Mouse (Mus musculus): Measurements from ENCODE around the gene Tprg. TPM values are rescaled to one million over a fixed set of nuclear protein-coding genes. Genes with fewer than 3 reads are reported as not detected.

Gene Tprg
- 0.17 TPM in 1 of 2 replicates, not detected in the other for polyA plus RNA-seq (2014; fragmentation: Nextera tagmentation; extraction: Ambion mirVana)

DNA sequence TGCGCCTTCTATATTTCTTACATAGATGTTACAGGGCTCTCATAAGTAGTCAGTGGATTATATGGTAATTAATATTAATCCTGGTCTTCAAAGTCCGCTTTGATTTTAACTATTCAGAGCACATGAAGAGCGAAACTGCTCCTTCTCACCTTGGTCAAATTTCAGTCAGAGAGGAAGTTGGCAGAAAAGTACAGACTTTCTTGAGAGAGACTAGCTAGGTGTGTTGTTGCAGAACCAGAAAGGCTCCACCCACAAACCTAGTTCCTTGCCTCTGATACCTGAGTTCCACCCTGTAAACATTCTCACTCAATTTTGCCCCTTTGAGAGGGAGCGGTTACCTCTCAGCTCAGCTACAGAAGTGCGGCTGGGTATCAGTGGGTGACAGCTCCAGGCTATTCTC is at the start of gene Tprg:
Gene Tprg (plus strand): TSS at position 301 of the 400 bp plus-strand sequence.
- ATAC-seq (replicated peaks; ENCODE audit: low FRiP score): no peak
- 88% methylated on average over 5 of the region's 5 CpGs for WGBS

DNA sequence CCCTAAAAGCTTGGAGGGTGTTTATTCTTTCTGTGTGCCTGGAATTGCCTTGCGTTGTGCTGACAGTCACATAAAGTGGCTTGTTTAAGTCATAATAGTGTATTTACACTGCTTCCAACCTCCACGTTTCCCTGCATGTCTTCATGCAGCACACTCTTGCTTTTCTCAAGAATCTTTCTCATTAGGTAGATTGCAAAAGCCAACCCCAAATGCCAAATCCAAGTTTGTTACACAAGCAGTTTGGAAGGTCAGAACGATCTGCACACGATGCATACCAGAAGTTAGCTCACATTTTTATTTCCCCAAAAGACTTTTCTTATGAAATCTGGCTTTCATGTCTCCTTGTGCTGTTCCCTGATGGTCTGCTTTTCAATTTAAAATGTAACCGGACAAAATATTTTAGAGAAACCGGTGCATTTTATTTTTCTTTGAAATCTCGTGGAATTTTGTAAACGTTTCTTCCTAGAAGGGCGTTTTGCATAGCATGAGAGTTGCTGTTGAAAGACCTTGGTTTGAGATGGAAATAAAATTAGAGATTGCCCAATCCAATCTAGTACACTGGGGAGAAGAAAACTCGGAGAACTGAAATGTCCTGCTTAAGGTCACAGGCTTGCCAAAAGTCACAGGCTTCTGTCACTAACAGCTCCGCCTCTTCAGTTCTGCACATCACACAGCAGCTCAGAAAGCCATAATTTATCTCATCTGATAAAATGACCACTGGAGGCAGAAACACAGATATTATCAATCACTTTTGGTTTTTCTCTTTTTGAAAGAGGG is 48.2 kb upstream of the Tprg start:
- Histone ChIP-seq H3K27me3 (ENCODE audit: control insufficient read depth, insufficient read depth, low read length) (no peaks in the 10 kb centered on the region), H3K4me3 (ENCODE audit: low read depth, low read length) (no peak overlapping the region), H3K9me3 (ENCODE audit: control insufficient read depth, low read length) (no peaks in the 10 kb centered on the region), H3K27ac (ENCODE audit: low read depth, low read length) (no peak overlapping the region), H3K4me2 (ENCODE audit: low read depth, low read length, severe bottlenecking) (no peak overlapping the region), H3K36me3 (ENCODE audit: control insufficient read depth, insufficient read depth, low read length) (no peaks in the 10 kb centered on the region), H3K4me1 (replicated peaks; ENCODE audit: control insufficient read depth, insufficient read depth, low read length) (no peaks in the 10 kb centered on the region), H3K9ac (ENCODE audit: low read length) (no peak overlapping the region)
- ATAC-seq (replicated peaks; ENCODE audit: low FRiP score) (no peak), DNase-seq (ENCODE audit: low spot score) (no peak)
- 88% methylated on average over 11 of the region's 11 CpGs for WGBS

More for the DNA sequence above, at the start of gene Tprg:
- Histone ChIP-seq H3K36me3 (ENCODE audit: control insufficient read depth, insufficient read depth, low read length) (no peaks in the 10 kb centered on the region), H3K4me2 (ENCODE audit: low read depth, low read length, severe bottlenecking) (no peak within 1 kb of the TSS), H3K9me3 (ENCODE audit: control insufficient read depth, low read length) (no peaks in the 10 kb centered on the region), H3K27ac (ENCODE audit: low read depth, low read length) (no peak within 1 kb of the TSS), H3K4me3 (ENCODE audit: low read depth, low read length) (no peak within 1 kb of the TSS), H3K27me3 (ENCODE audit: control insufficient read depth, insufficient read depth, low read length) (no peaks in the 10 kb centered on the region), H3K4me1 (replicated peaks; ENCODE audit: control insufficient read depth, insufficient read depth, low read length) (no peaks in the 10 kb centered on the region), H3K9ac (ENCODE audit: low read length) (no peak within 1 kb of the TSS)
- DNase-seq (ENCODE audit: low spot score): no peak

DNA sequence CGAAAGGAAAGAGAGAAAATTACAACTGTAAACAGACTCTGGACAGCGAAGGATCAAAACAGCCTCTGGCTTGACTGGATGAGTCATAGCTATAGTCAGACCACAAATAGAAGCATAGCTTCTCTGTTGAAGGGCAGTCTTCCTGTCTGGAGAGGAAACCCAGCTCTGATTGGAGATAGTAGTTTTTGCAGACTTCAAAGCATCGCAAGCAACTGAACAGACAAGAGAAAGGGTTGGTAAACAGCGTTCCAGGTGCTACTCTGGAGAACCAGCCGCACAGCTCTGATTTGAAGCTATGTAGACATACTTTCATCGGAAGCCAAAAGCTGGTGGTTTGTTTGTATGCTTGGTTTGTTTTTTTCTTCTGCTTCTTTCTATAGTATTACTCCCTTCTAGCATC is 37.7 kb upstream of the Tprg start:
- H3K36me3 ChIP-seq (ENCODE audit: control insufficient read depth, insufficient read depth, low read length): no peaks in the 10 kb centered on the region
- 91% methylated on average over 6 of the region's 6 CpGs for WGBS
- DNase-seq (ENCODE audit: low spot score) (no peak), ATAC-seq (replicated peaks; ENCODE audit: low FRiP score) (no peak)
- no peaks in the 10 kb centered on the region for H3K9me3 ChIP-seq (ENCODE audit: control insufficient read depth, low read length)
- H3K9ac ChIP-seq (ENCODE audit: low read length): no peak overlapping the region
- H3K4me3 ChIP-seq (ENCODE audit: low read depth, low read length): no peak overlapping the region
- no peak overlapping the region for H3K27ac ChIP-seq (ENCODE audit: low read depth, low read length)
- H3K4me1 ChIP-seq (replicated peaks; ENCODE audit: control insufficient read depth, insufficient read depth, low read length): no peaks in the 10 kb centered on the region
- no peaks in the 10 kb centered on the region for H3K27me3 ChIP-seq (ENCODE audit: control insufficient read depth, insufficient read depth, low read length)
- H3K4me2 ChIP-seq (ENCODE audit: low read depth, low read length, severe bottlenecking): no peak overlapping the region

DNA sequence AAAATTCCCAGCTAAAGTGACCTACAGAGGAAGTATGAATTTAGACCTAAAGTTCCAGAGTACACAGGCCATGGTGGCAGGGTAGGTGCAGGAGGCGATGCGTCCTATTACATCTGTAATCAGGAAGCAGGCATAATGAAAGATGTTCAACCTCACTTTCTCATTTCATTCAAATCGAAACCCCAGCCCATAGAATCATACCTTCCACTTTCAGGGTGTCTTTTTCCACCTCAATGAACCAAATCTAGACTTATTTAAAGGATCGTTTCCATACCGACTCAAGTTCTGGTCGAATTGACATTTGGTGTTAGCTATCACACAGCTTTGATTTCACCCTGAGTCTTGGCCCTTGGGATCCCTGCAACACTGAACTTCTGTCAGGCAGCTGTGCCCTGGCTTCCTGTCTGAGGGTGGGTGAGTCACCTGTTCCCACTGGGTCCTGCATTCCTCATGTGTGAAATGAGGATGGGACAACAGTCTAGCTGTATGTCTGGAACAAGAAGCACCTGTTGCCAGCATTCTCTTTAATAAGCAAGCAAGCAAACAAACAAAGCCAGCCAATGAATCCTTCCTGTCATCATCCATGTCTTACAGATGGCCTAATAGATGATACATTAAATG is 36.4 kb upstream of the Tprg start:
- no peaks in the 10 kb centered on the region for H3K9me3 ChIP-seq (ENCODE audit: control insufficient read depth, low read length)
- H3K4me2 ChIP-seq (ENCODE audit: low read depth, low read length, severe bottlenecking): no peak overlapping the region
- no peak overlapping the region for H3K4me3 ChIP-seq (ENCODE audit: low read depth, low read length)
- WGBS: 83% methylated on average over 6 of the region's 6 CpGs
- no peaks in the 10 kb centered on the region for H3K36me3 ChIP-seq (ENCODE audit: control insufficient read depth, insufficient read depth, low read length)
- H3K4me1 ChIP-seq (replicated peaks; ENCODE audit: control insufficient read depth, insufficient read depth, low read length): no peaks in the 10 kb centered on the region
- H3K9ac ChIP-seq (ENCODE audit: low read length): no peak overlapping the region
- DNase-seq (ENCODE audit: low spot score) (no peak), ATAC-seq (replicated peaks; ENCODE audit: low FRiP score) (no peak)
- H3K27ac ChIP-seq (ENCODE audit: low read depth, low read length): no peak overlapping the region
- H3K27me3 ChIP-seq (ENCODE audit: control insufficient read depth, insufficient read depth, low read length): no peaks in the 10 kb centered on the region

DNA sequence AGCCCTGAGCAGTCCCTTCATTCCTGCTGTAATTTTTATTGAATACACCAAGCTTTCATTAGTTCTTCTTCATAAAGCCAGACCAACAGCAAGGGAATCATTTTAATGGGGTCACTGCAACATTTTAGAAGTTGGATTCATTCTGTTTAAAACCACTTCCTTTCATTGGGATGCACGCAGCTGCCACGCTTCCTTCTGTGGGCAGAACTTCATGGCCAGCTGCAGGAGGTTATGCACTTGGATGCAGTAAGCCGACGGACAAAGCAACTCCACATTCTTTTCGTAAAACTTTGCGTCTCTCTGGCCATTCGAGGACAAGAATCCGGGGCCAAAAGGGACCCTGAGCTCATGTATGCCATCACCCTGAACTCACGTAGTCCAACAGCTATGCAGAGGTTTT is 35.5 kb upstream of the Tprg start:
- H3K9ac ChIP-seq (ENCODE audit: low read length): no peak overlapping the region
- no peak overlapping the region for H3K4me3 ChIP-seq (ENCODE audit: low read depth, low read length)
- H3K27ac ChIP-seq (ENCODE audit: low read depth, low read length): no peak overlapping the region
- DNase-seq (ENCODE audit: low spot score) (no peak), ATAC-seq (replicated peaks; ENCODE audit: low FRiP score) (no peak)
- H3K4me2 ChIP-seq (ENCODE audit: low read depth, low read length, severe bottlenecking): no peak overlapping the region
- H3K4me1 ChIP-seq (replicated peaks; ENCODE audit: control insufficient read depth, insufficient read depth, low read length): no peaks in the 10 kb centered on the region
- H3K9me3 ChIP-seq (ENCODE audit: control insufficient read depth, low read length): no peaks in the 10 kb centered on the region
- WGBS: 90% methylated on average over 9 of the region's 9 CpGs
- no peaks in the 10 kb centered on the region for H3K36me3 ChIP-seq (ENCODE audit: control insufficient read depth, insufficient read depth, low read length)
- no peaks in the 10 kb centered on the region for H3K27me3 ChIP-seq (ENCODE audit: control insufficient read depth, insufficient read depth, low read length)

DNA sequence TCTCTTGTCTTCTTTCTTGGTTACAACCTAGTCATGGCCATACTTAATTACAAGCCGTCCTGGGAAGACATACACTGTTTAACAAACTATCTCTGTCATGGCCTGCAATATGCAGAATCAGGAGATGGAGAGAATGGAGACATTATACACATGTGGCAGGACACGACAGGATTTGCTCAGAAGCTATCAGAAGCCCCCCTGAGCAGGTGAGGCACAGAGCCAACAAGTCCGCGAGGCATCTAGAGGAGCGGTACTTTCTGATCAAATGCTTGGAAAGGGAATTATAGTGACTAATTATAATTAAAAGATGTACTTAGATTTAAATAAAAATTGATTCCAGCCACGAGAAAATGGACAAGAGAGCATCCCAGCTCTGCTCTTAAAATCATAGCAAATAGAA is 32.0 kb upstream of the Tprg start:
- Histone ChIP-seq H3K4me2 (ENCODE audit: low read depth, low read length, severe bottlenecking) (no peak overlapping the region), H3K27me3 (ENCODE audit: control insufficient read depth, insufficient read depth, low read length) (no peaks in the 10 kb centered on the region), H3K9ac (ENCODE audit: low read length) (no peak overlapping the region), H3K4me1 (replicated peaks; ENCODE audit: control insufficient read depth, insufficient read depth, low read length) (no peaks in the 10 kb centered on the region), H3K27ac (ENCODE audit: low read depth, low read length) (no peak overlapping the region), H3K9me3 (ENCODE audit: control insufficient read depth, low read length) (no peaks in the 10 kb centered on the region), H3K4me3 (ENCODE audit: low read depth, low read length) (no peak overlapping the region), H3K36me3 (ENCODE audit: control insufficient read depth, insufficient read depth, low read length) (no peaks in the 10 kb centered on the region)
- DNase-seq (ENCODE audit: low spot score): no peak
- 88% methylated on average over 6 of the region's 6 CpGs for WGBS
- ATAC-seq (replicated peaks; ENCODE audit: low FRiP score): no peak

DNA sequence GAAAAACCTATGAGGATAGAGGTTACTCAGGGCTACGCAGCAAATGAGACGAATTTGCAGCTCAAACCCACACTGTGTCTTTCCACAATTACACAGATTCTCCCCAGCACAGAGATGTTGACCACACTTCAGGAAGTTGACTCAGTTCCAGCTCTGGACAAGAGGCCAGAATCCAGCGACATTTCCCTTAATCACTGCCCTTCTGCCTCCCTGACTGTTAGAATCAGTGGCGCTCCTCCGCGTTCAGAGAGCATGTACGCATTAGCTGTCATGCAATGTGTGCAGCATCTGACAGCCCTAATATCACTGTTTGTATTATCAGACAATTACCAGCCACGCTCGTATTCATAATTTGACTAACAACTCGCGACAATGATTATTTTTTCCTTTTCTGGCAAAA is 31.4 kb upstream of the Tprg start:
- H3K36me3 ChIP-seq (ENCODE audit: control insufficient read depth, insufficient read depth, low read length): no peaks in the 10 kb centered on the region
- H3K4me2 ChIP-seq (ENCODE audit: low read depth, low read length, severe bottlenecking): no peak overlapping the region
- H3K27me3 ChIP-seq (ENCODE audit: control insufficient read depth, insufficient read depth, low read length): no peaks in the 10 kb centered on the region
- no peaks in the 10 kb centered on the region for H3K9me3 ChIP-seq (ENCODE audit: control insufficient read depth, low read length)
- H3K4me1 ChIP-seq (replicated peaks; ENCODE audit: control insufficient read depth, insufficient read depth, low read length): no peaks in the 10 kb centered on the region
- no peak for DNase-seq (ENCODE audit: low spot score)
- ATAC-seq (replicated peaks; ENCODE audit: low FRiP score): no peak
- WGBS: 88% methylated on average over 11 of the region's 11 CpGs
- H3K9ac ChIP-seq (ENCODE audit: low read length): no peak overlapping the region
- H3K4me3 ChIP-seq (ENCODE audit: low read depth, low read length): no peak overlapping the region
- H3K27ac ChIP-seq (ENCODE audit: low read depth, low read length): no peak overlapping the region

DNA sequence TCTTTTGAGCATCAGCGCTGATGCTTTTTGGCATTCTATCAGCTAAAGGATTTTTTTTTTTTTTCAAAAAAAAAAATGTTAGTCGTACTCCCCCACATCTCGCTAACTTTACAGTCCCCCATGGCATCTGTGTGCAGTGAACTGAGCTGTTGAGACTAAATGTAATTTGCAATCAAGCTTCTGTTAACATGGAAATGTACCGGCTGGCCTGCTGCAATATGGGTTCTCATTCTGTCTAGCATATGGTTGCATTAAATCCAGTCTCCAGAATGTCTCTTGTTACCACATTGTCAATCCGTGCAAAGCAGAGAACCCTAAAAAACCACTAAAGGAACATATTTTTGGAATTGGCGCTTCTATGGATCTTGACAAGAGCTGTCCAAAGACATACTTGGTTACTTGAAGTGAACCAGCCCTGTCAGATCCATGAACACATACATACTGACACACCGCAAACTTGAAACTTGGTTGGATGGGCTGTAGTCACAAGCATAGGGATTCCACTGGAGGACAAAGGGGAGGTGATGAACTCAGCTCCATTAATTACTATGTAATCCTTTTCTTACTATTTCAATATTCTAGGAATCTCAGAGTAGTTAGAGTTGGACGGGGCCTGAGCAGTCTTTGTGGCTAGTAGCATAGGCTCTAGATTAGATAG is 30.9 kb upstream of the Tprg start:
- Histone ChIP-seq H3K27me3 (ENCODE audit: control insufficient read depth, insufficient read depth, low read length) (no peaks in the 10 kb centered on the region), H3K9ac (ENCODE audit: low read length) (no peak overlapping the region), H3K27ac (ENCODE audit: low read depth, low read length) (no peak overlapping the region), H3K36me3 (ENCODE audit: control insufficient read depth, insufficient read depth, low read length) (no peaks in the 10 kb centered on the region), H3K9me3 (ENCODE audit: control insufficient read depth, low read length) (no peaks in the 10 kb centered on the region), H3K4me3 (ENCODE audit: low read depth, low read length) (no peak overlapping the region), H3K4me1 (replicated peaks; ENCODE audit: control insufficient read depth, insufficient read depth, low read length) (no peaks in the 10 kb centered on the region), H3K4me2 (ENCODE audit: low read depth, low read length, severe bottlenecking) (no peak overlapping the region)
- 95% methylated on average over 8 of the region's 8 CpGs for WGBS
- DNase-seq (ENCODE audit: low spot score) (no peak), ATAC-seq (replicated peaks; ENCODE audit: low FRiP score) (no peak)

All from forebrain, embryonic 11.5 days (tissue).